Mouse (Mus musculus): ENCODE results near the gene Cuta. TPM values are rescaled to one million over a fixed set of nuclear protein-coding genes. Genes with fewer than 3 reads are reported as not detected.
A peak's percentile ranks its signal among the peaks of the same experiment; 100 is the strongest.

Cuta gene
- polyA plus RNA-seq, 1 experiment, result 251 TPM

- H3K27me3 ChIP-seq (ENCODE audit: control insufficient read depth, insufficient read depth, low read length), result no peaks in the 10 kb centered on the region
- TF ChIP-seq CTCF (IDR thresholded peaks at IDR 0.05; ENCODE audit: borderline replicate concordance, control insufficient read depth, extremely low read depth, insufficient read depth, low read length, poor library complexity) (no peak), POLR2A (IDR thresholded peaks at IDR 0.05; ENCODE audit: control insufficient read depth, extremely low read depth, insufficient read depth, low read length, poor library complexity) (no peak)
- no peak overlapping the region for H3K27ac ChIP-seq (ENCODE audit: control insufficient read depth, insufficient read depth, low read length)
- no peak for DNase-seq
- peaks cover 12% of the 10 kb centered on the region; the same call in 1 of the 2 replicates for H3K36me3 ChIP-seq (ENCODE audit: control insufficient read depth, insufficient read depth, low read length)
- H3K4me1 ChIP-seq (replicated peaks; ENCODE audit: control insufficient read depth, insufficient read depth, low read length), result peaks cover 40% of the 10 kb centered on the region
- no peak overlapping the region for H3K4me3 ChIP-seq (ENCODE audit: control insufficient read depth, insufficient read depth, low read length)
Measured at GRCm38 (mm10) chr17:26975415-26975814, 36.0 kb upstream of the Cuta start.

GRCm38 (mm10) chr17:26974547-26974946 lies 35.2 kb upstream of the Cuta start:
- no peak for TF ChIP-seq POLR2A (IDR thresholded peaks at IDR 0.05; ENCODE audit: control insufficient read depth, extremely low read depth, insufficient read depth, low read length, poor library complexity)
- TF ChIP-seq CTCF (IDR thresholded peaks at IDR 0.05; ENCODE audit: borderline replicate concordance, control insufficient read depth, extremely low read depth, insufficient read depth, low read length, poor library complexity), result no peak
- no peak for DNase-seq
- H3K27me3 ChIP-seq (ENCODE audit: control insufficient read depth, insufficient read depth, low read length), result no peaks in the 10 kb centered on the region
- H3K4me1 ChIP-seq (replicated peaks; ENCODE audit: control insufficient read depth, insufficient read depth, low read length), result peaks cover 35% of the 10 kb centered on the region
- H3K36me3 ChIP-seq (ENCODE audit: control insufficient read depth, insufficient read depth, low read length), result peaks cover 12% of the 10 kb centered on the region; the same call in 1 of the 2 replicates
- no peak overlapping the region for H3K27ac ChIP-seq (ENCODE audit: control insufficient read depth, insufficient read depth, low read length)
- H3K4me3 ChIP-seq (ENCODE audit: control insufficient read depth, insufficient read depth, low read length), result no peak overlapping the region
- 93% methylated on average over 15 of the region's 15 CpGs for WGBS

GRCm38 (mm10) chr17:26972703-26973574 lies 33.6 kb upstream of the Cuta start, which contains the start of gene Zbtb9:
Gene Zbtb9, plus strand, starts transcription at chr17:26973167.
- DNase-seq, result peak; percentile 98
- H3K27me3 ChIP-seq (ENCODE audit: control insufficient read depth, insufficient read depth, low read length), result no peaks in the 10 kb centered on the region
- peaks cover 8% of the 10 kb centered on the region; the same call in 1 of the 2 replicates for H3K36me3 ChIP-seq (ENCODE audit: control insufficient read depth, insufficient read depth, low read length)
- H3K27ac ChIP-seq (ENCODE audit: control insufficient read depth, insufficient read depth, low read length), result peak within 1 kb of the TSS; percentile 73
- peak within 1 kb of the TSS; percentile 78 for H3K4me3 ChIP-seq (ENCODE audit: control insufficient read depth, insufficient read depth, low read length)
- TF ChIP-seq POLR2A (IDR thresholded peaks at IDR 0.05; ENCODE audit: control insufficient read depth, extremely low read depth, insufficient read depth, low read length, poor library complexity) (peak; percentile 98), CTCF (IDR thresholded peaks at IDR 0.05; ENCODE audit: borderline replicate concordance, control insufficient read depth, extremely low read depth, insufficient read depth, low read length, poor library complexity) (peak; percentile 78)
- peaks cover 35% of the 10 kb centered on the region for H3K4me1 ChIP-seq (replicated peaks; ENCODE audit: control insufficient read depth, insufficient read depth, low read length)
- under 1% methylated on average over 75 of the region's 75 CpGs for WGBS

- TF ChIP-seq POLR2A (IDR thresholded peaks at IDR 0.05; ENCODE audit: control insufficient read depth, extremely low read depth, insufficient read depth, low read length, poor library complexity), result no peak
- TF ChIP-seq CTCF (IDR thresholded peaks at IDR 0.05; ENCODE audit: borderline replicate concordance, control insufficient read depth, extremely low read depth, insufficient read depth, low read length, poor library complexity), result no peak
- no peaks in the 10 kb centered on the region for H3K27me3 ChIP-seq (ENCODE audit: control insufficient read depth, insufficient read depth, low read length)
- peak overlapping the region; percentile 78 for H3K4me3 ChIP-seq (ENCODE audit: control insufficient read depth, insufficient read depth, low read length)
- WGBS, result 2% methylated on average over 3 of the region's 3 CpGs
- 0 out of 2 replicates have a peak, but pooled peaks cover 5% of the 10 kb centered on the region for H3K36me3 ChIP-seq (ENCODE audit: control insufficient read depth, insufficient read depth, low read length)
- H3K27ac ChIP-seq (ENCODE audit: control insufficient read depth, insufficient read depth, low read length), result peak overlapping the region; percentile 73; the same call in 1 of the 2 replicates
- no peak for DNase-seq
- peaks cover 35% of the 10 kb centered on the region for H3K4me1 ChIP-seq (replicated peaks; ENCODE audit: control insufficient read depth, insufficient read depth, low read length)
Measured at GRCm38 (mm10) chr17:26972107-26972506, 32.7 kb upstream of the Cuta start.

- no peak overlapping the region for H3K4me3 ChIP-seq (ENCODE audit: control insufficient read depth, insufficient read depth, low read length)
- 0 out of 2 replicates have a peak, but pooled peaks cover 5% of the 10 kb centered on the region for H3K36me3 ChIP-seq (ENCODE audit: control insufficient read depth, insufficient read depth, low read length)
- 88% methylated on average over 8 of the region's 8 CpGs for WGBS
- H3K27ac ChIP-seq (ENCODE audit: control insufficient read depth, insufficient read depth, low read length), result no peak overlapping the region
- DNase-seq, result no peak
- no peaks in the 10 kb centered on the region for H3K27me3 ChIP-seq (ENCODE audit: control insufficient read depth, insufficient read depth, low read length)
- TF ChIP-seq CTCF (IDR thresholded peaks at IDR 0.05; ENCODE audit: borderline replicate concordance, control insufficient read depth, extremely low read depth, insufficient read depth, low read length, poor library complexity), result no peak
- no peak for TF ChIP-seq POLR2A (IDR thresholded peaks at IDR 0.05; ENCODE audit: control insufficient read depth, extremely low read depth, insufficient read depth, low read length, poor library complexity)
- H3K4me1 ChIP-seq (replicated peaks; ENCODE audit: control insufficient read depth, insufficient read depth, low read length), result peaks cover 33% of the 10 kb centered on the region
Measured at GRCm38 (mm10) chr17:26971247-26971905, 32.0 kb upstream of the Cuta start.

GRCm38 (mm10) chr17:26970221-26970620 lies 30.9 kb upstream of the Cuta start:
- TF ChIP-seq POLR2A (IDR thresholded peaks at IDR 0.05; ENCODE audit: control insufficient read depth, extremely low read depth, insufficient read depth, low read length, poor library complexity) (no peak), CTCF (IDR thresholded peaks at IDR 0.05; ENCODE audit: borderline replicate concordance, control insufficient read depth, extremely low read depth, insufficient read depth, low read length, poor library complexity) (no peak)
- 0 out of 2 replicates have a peak, but pooled peaks cover 5% of the 10 kb centered on the region for H3K36me3 ChIP-seq (ENCODE audit: control insufficient read depth, insufficient read depth, low read length)
- whole genome bisulfite sequencing, result 46% methylated on average over 11 of the region's 12 CpGs
- no peaks in the 10 kb centered on the region for H3K27me3 ChIP-seq (ENCODE audit: control insufficient read depth, insufficient read depth, low read length)
- H3K4me1 ChIP-seq (replicated peaks; ENCODE audit: control insufficient read depth, insufficient read depth, low read length), result peaks cover 28% of the 10 kb centered on the region
- no peak overlapping the region for H3K4me3 ChIP-seq (ENCODE audit: control insufficient read depth, insufficient read depth, low read length)
- H3K27ac ChIP-seq (ENCODE audit: control insufficient read depth, insufficient read depth, low read length), result no peak overlapping the region
- DNase-seq, result no peak

Measured in thymus, adult 2 months (tissue).